Mouse (Mus musculus) hematopoietic multipotent progenitor cell, adult 10-12 weeks (in vitro differentiated cells): ENCODE measurements around the gene Gm21915. TPM values are rescaled to one million over a fixed set of nuclear protein-coding genes. Genes with fewer than 3 reads are reported as not detected.

Experiments used
- polyA plus RNA-seq: library from polyadenylated mRNA; stranded (reverse); fragments of >175 nt; gene quantifications from 2 replicates; pipeline ENCODE4 v1.2.3, GENCODE M21; 2012; ENCODE audit warnings: low replicate concordance

The Gm21915 gene
- polyA plus RNA-seq, result not detected in 2 replicates

DNA sequence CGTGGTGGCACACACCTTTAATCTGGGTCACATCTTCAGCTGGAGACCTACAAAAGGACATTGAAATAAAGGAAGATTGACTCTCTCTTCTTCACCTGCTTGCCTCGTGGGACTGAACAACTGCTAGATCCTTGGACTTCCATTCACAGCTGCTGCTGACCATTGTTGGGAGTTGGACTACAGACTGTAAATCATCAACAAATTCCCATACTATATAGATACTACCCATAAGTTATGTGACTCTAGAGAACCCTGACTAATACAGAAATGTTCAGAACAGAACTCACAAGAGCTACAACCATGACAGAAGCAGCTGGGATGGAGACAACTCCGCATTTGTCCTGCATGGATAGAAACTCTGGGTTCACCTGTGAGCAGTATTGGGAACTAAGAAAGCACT, at the start of gene Gm21915:
Gene Gm21915 (plus strand): TSS at position 301 of the 400 bp plus-strand sequence.

DNA sequence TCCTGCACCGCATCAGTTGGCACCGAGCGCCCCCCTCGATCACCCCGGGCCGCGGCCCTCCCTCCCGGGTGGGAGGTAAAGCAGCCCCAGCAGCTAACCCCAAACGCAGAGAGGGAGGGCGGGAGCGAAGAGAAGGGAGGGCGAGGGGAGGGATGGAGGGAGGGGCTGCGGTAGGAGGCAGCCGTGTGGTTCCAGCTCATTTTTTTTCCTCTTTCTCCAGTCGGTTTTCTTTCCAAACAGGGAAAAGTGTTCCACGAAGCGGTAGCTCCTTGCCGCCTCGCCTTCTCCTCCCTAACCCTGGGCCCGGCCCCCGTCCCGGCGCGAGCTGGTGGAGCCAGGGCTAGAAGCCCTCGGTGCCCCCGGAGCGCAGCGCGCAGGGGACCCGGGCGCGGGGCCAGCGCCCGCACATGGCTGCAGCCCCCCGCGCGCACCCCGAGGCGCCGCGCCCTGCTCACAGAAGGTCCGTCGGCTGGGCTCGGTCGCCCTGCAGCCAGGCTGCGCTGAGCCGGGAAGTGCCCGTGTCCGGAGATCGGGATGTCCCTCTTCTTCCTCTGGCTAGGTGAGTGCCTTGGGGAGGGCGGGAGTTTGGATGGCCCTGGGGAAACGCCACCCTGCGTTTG, 15.5 kb downstream of the Gm21915 start, which contains the start of gene Clmp:
Gene Clmp (plus strand): TSS at position 162 of the 620 bp plus-strand sequence.

Other genes with a start within 250 kb of the Gm21915 start
- gene Gramd1b, start 139.2 kb upstream of the Gm21915 start, polyA plus RNA-seq, result 25.1 and 28.0 TPM in 2 replicates
- gene Clmp, start 15.3 kb downstream of the Gm21915 start, polyA plus RNA-seq, result 0.09 and 0.45 TPM in 2 replicates
- gene Hspa8, start 130.4 kb downstream of the Gm21915 start, polyA plus RNA-seq, result 158 and 295 TPM in 2 replicates
- 0.04 TPM in 1 of 2 replicates, not detected in the other for gene Bsx, start 203.5 kb downstream of the Gm21915 start, polyA plus RNA-seq